Mouse (Mus musculus) thymus, postnatal 0 days (tissue): ENCODE measurements at regions not wholly inside any gene's neighbourhood (a gene's known extent, or its start where the extent isn't known, plus 50 kb on each side); places are given as distances from the start of the nearest gene placed in this dataset.

Experiments used
- DNase-seq: peaks from one replicate; pipeline ENCODE4 v3.0.0-alpha.2; 2015; ENCODE audit warnings: low spot score

- DNase-seq: peak; percentile 21
Measured at GRCm38 (mm10) chr7:90059249-90059628, 70.8 kb upstream of the Picalm start.

- DNase-seq: peak; percentile 69
Measured at GRCm38 (mm10) chr7:90059629-90060301, 70.2 kb upstream of the Picalm start.

GRCm38 (mm10) chr7:90060343-90061175, 69.5 kb upstream of the Picalm start:
- DNase-seq: peak; percentile 33

- no peak for DNase-seq
Measured at GRCm38 (mm10) chr7:90061701-90062100, 68.3 kb upstream of the Picalm start.

DNA sequence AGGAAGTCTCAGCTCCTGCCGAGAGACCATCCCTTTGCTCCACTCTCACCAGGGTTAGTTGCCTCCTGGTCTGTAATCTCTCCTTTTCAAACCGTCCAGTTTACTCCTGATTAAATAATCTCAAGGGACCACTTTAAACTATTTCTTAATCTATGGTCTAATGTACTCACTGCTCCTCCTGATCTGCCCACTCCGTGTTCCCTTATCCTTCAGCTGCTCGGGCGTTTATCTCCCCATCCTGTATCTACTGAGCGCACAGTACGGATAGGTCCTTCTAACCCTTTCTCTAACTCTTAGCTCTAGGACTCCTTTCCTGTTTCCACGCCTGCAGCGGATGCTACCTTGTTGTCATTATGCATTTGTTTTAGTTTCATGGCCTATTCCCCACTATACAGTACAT, 67.1 kb upstream of the Picalm start:
- no peak for DNase-seq

- no peak for DNase-seq
Measured at GRCm38 (mm10) chr7:90064198-90064597, 65.8 kb upstream of the Picalm start.

DNA sequence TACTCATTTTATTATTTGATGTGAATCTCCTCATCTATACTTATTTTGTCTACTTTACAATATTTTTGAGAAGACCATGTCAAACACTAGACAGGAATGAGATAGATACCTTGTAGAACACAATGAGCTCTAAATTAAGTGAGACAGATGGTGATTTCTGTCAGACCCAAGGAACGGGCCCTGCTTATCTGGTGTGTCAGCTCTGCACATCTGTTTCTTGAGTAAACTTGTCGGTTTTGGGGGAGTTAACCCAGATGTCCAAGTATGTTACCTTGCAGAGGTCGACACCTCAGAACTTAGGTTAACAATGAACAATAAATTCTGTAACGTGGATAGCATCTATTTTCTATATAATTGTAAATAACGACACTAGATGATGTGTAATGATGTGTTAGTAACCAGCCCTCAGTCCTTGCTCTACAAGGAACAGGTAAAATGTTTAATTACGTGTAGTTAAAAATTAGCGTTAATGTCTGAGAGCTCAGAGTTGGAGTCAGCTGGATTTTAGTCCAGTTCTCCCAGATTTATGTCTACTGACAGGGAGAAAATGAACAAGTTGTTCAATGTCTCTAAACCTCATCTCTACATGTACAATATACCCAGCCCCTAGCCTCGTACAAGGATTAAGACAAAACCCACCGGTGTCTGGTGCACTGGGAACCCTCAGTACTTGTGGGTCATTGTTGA, 64.6 kb upstream of the Picalm start:
- no peak for DNase-seq

DNA sequence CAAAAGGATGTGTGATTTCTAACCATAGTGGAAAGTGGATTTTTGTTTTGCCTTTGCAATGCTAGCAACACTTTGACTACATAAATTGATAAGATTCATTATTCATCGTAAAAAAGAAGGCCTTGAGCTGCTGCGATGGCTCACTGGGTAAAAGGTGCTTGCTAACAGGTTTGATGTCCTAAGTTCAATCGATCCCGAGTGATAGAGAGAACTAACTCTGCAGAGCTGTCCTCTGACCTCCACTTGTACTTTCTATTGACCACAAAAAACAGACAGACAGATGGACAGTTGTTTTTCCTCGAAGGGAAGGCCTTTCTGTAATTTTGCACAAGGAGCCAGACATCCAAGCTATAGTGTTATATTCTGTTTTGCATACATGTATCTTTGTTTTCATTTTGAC, 63.7 kb upstream of the Picalm start:
- no peak for DNase-seq

DNA sequence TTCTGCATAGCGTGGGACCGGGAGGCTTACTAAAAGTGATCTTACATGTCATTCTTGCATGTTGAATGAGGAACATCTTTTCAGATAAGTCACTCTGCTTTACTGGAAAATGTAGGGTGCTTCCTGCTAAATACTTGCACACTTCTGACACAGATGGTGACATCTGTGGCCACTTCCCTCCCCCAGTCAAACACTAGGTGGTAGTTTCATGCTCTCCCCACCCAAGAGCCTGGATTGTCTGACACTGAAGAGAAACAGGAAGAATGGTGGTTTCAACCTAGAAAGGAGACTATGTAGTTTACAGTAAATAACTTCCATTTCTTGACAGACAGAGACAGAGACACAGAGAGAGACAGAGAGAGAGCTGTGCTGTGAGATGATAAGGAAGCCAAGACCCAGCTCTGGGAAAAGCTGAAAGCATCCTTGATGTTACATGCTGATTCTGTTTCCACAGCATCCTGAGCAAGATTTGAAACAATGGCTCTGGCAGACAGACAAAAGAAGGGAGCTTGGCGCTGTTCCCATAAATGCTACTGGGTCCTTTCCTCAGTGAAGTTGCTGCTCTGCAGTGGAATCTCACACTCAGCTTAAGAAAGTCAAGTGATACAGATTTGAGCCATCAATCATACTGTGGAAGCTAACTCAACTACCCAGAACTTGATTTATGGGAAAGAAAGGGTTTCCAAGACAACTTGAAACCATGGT, 61.9 kb upstream of the Picalm start:
- DNase-seq: peak; percentile 74

GRCm38 (mm10) chr7:90070267-90070666, 59.7 kb upstream of the Picalm start:
- DNase-seq: no peak

DNA sequence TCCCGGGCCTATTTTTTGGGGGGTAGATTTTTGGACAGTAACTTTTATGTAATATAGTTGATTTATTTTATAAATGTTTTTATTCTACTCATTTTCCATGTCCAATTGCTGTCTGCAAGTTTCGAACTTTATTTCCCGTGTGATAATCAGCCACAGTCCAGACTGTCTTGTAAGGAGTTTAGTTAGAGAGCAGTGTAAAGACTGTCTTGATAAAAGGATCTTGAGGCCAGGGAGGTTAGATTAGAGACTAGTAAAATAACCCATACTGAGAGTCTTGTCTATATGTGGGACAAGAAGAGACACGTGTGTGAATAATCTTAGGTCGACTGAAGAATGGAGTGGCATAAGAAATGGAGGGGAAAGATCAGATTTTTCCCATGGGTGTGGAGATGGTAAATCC, 56.1 kb upstream of the Picalm start:
- no peak for DNase-seq

- no peak for DNase-seq
Measured at GRCm38 (mm10) chr7:90074592-90074991, 55.4 kb upstream of the Picalm start.

GRCm38 (mm10) chr7:90077565-90077964, 52.4 kb upstream of the Picalm start:
- no peak for DNase-seq

GRCm38 (mm10) chr7:90080083-90080772, 49.8 kb upstream of the Picalm start:
- DNase-seq: no peak
